Mouse (Mus musculus): Measurements from ENCODE around the gene Mpped2.

DNA sequence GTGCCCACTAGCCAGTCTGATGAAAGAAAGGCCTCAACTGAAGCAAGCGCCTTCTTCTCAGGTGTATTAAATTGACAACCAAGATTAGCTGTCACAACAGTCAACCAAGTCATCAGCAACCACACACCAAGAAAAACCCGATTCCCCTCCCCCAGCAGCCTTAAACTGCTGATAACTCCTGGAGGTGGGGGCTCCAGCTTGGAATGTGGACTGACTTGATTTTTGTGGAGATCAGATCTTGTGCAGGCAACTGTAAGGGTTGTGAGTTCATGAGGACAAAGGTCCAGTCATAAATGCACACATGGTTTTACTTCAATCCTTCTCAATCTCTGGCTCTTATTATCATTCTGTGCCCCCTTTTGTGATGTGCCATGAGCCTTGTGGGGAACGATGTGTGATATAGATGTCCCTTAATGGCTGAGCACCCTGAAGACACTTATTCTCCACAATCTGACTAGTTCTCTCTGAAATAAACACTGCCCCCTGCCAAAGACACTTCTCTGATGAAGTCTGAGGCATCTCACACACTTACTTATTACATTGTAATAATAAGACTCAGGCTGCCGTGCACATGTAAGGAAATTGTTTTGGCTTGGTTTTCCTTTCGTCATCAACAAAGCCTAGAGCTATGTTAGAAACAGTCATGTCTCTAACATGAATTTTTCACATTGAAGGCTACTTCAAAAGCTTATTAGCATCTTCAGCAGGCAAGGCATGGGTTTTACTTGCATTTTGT is 13.2 kb upstream of the Mpped2 start:
- TF ChIP-seq CTCF (IDR thresholded peaks at IDR 0.05; ENCODE audit: low read depth) (no peak), EP300 (IDR thresholded peaks at IDR 0.05; ENCODE audit: low read depth) (no peak)

Data from liver, postnatal 0 days (tissue).